Mouse (Mus musculus): ENCODE data around the gene Ctu1. TPM values are rescaled to one million over a fixed set of nuclear protein-coding genes. Genes with fewer than 3 reads are reported as not detected.

The Ctu1 gene
- total and polyA plus RNA-seq, 3 experiments: 5.5 to 7.8 (median 7.2) TPM

- in situ Hi-C loops (cut with MboI; ENCODE audit: low pct_ligation_motif_present, low pct_unique_long_range_greater_than_20kb, low sequenced_read_pairs) (no loop called here), dilution Hi-C loops (cut with MboI; ENCODE audit: extremely low pct_ligation_motif_present, extremely low pct_unique_long_range_greater_than_20kb, low sequenced_read_pairs) (no loop called here)
- no peak for TF ChIP-seq USF2 (conservative IDR thresholded peaks at IDR 0.05; ENCODE audit: low read depth, low read length)
- no peak for TF ChIP-seq MYC (IDR thresholded peaks at IDR 0.05; ENCODE audit: low read depth, low read length)
- TF ChIP-seq KAT2A (IDR thresholded peaks at IDR 0.05; ENCODE audit: insufficient replicate concordance, low read length): no peak
- no peak for TF ChIP-seq TBP (conservative IDR thresholded peaks at IDR 0.05; ENCODE audit: low read depth, low read length)
- TF ChIP-seq ZKSCAN1 (IDR thresholded peaks at IDR 0.05; ENCODE audit: borderline replicate concordance, low read depth, low read length): no peak
- peak; percentile 52; the same call in 1 of the 2 replicates for TF ChIP-seq MAZ (IDR thresholded peaks at IDR 0.05; ENCODE audit: low read depth, low read length)
- no peak for TF ChIP-seq ETS1 (conservative IDR thresholded peaks at IDR 0.05; ENCODE audit: low read depth, low read length)
- no peak for TF ChIP-seq IRF4 (IDR thresholded peaks at IDR 0.05; ENCODE audit: low read depth, low read length)
- TF ChIP-seq RAD21 (IDR thresholded peaks at IDR 0.05; ENCODE audit: low read depth, low read length): peak; percentile 30
- no peak for TF ChIP-seq JUN (IDR thresholded peaks at IDR 0.05; ENCODE audit: insufficient read depth, low read depth, low read length)
- TF ChIP-seq GABPA (IDR thresholded peaks at IDR 0.05; ENCODE audit: insufficient replicate concordance, low read depth, low read length): no peak
- TF ChIP-seq CHD1 (IDR thresholded peaks at IDR 0.05; ENCODE audit: low read depth, low read length): no peak
- TF ChIP-seq UBTF (IDR thresholded peaks at IDR 0.05; ENCODE audit: low read depth, low read length): no peak
- no peak for TF ChIP-seq MXI1 (IDR thresholded peaks at IDR 0.05; ENCODE audit: low read depth, low read length)
- peak; percentile 30; the same call in 1 of the 2 replicates for TF ChIP-seq SMC3 (IDR thresholded peaks at IDR 0.05; ENCODE audit: low read depth, low read length)
- TF ChIP-seq CTCF (conservative IDR thresholded peaks at IDR 0.05 in 1 of 2, IDR thresholded peaks at IDR 0.05 in 1 of 2; ENCODE audit: low read depth in 2 of 2, low read length in 2 of 2): peak; percentile 20 to 58
- TF ChIP-seq ZMIZ1 (IDR thresholded peaks at IDR 0.05; ENCODE audit: low read depth, low read length): no peak
- Histone ChIP-seq H3K9me3 (replicated peaks; ENCODE audit: low read length) (no peaks in the 10 kb centered on the region), H3K4me3 (replicated peaks in 1 of 3; ENCODE audit: low read depth in 2 of 3, low read length in 2 of 3, poor library complexity in 1 of 3) (no peak overlapping the region), H3K4me2 (ENCODE audit: insufficient read depth, low read depth, poor library complexity, severe bottlenecking) (no peak overlapping the region), H3K36me3 (replicated peaks in 1 of 2; ENCODE audit: control insufficient read depth in 1 of 2, insufficient read depth in 1 of 2, low read length in 1 of 2) (no peaks in the 10 kb centered on the region), H3K27ac (ENCODE audit: insufficient read depth, low read depth) (no peak overlapping the region), H3K9ac (ENCODE audit: insufficient read depth, low read depth) (no peak overlapping the region), H3K79me2 (replicated peaks; ENCODE audit: control insufficient read depth, extremely low read depth, insufficient read depth, poor library complexity, severe bottlenecking) (no peaks in the 10 kb centered on the region), H3K4me1 (ENCODE audit: control insufficient read depth in 1 of 2, insufficient read depth in 2 of 2) (peaks cover 21 to 41% of the 10 kb centered on the region in 2 experiments; a peak in 3 of 4 replicates), H3K27me3 (replicated peaks) (no peaks in the 10 kb centered on the region)
- DNase-seq (ENCODE audit: extremely low read depth): peak; percentile 55
These were observed 3.2 kb upstream of the Ctu1 start for GRCm38 (mm10) chr7:43668582-43668981.

GRCm38 (mm10) chr7:43671064-43671808, 580 bp upstream of the Ctu1 start:
- Histone ChIP-seq H3K4me2 (ENCODE audit: insufficient read depth, low read depth, poor library complexity, severe bottlenecking) (peak overlapping the region; percentile 92), H3K36me3 (replicated peaks in 1 of 2; ENCODE audit: control insufficient read depth in 1 of 2, insufficient read depth in 1 of 2, low read length in 1 of 2) (peaks cover 9 to 24% of the 10 kb centered on the region in 2 experiments), H3K4me3 (replicated peaks in 1 of 3; ENCODE audit: low read depth in 2 of 3, low read length in 2 of 3, poor library complexity in 1 of 3) (peak overlapping the region; percentile 61 to 69 (median 66)), H3K79me2 (replicated peaks; ENCODE audit: control insufficient read depth, extremely low read depth, insufficient read depth, poor library complexity, severe bottlenecking) (no peaks in the 10 kb centered on the region), H3K27me3 (replicated peaks) (no peaks in the 10 kb centered on the region), H3K9me3 (replicated peaks; ENCODE audit: low read length) (peaks cover 2% of the 10 kb centered on the region), H3K4me1 (ENCODE audit: control insufficient read depth in 1 of 2, insufficient read depth in 2 of 2) (peaks cover 21 to 42% of the 10 kb centered on the region in 2 experiments; a peak in 3 of 4 replicates), H3K27ac (ENCODE audit: insufficient read depth, low read depth) (no peak overlapping the region), H3K9ac (ENCODE audit: insufficient read depth, low read depth) (peak overlapping the region; percentile 81)
- TF ChIP-seq ELF1 (IDR thresholded peaks at IDR 0.05; ENCODE audit: low read depth, low read length) (no peak), NELFE (IDR thresholded peaks at IDR 0.05; ENCODE audit: low read depth, low read length) (peak; percentile 11; the same call in 1 of the 2 replicates)
- in situ Hi-C loops (cut with MboI; ENCODE audit: low pct_ligation_motif_present, low pct_unique_long_range_greater_than_20kb, low sequenced_read_pairs) (no loop called here), dilution Hi-C loops (cut with MboI; ENCODE audit: extremely low pct_ligation_motif_present, extremely low pct_unique_long_range_greater_than_20kb, low sequenced_read_pairs) (no loop called here)
- DNase-seq (ENCODE audit: extremely low read depth): no peak

Measured in CH12.LX (cell line).